Mouse (Mus musculus) ovary, adult 2 months (tissue): ENCODE data around the gene Teddm1a. TPM values are rescaled to one million over a fixed set of nuclear protein-coding genes. Genes with fewer than 3 reads are reported as not detected.

Source experiments
- polyA plus RNA-seq: library from polyadenylated mRNA; depleted of rRNA; stranded (reverse); fragments of >200 nt; gene quantifications from 2 replicates; pipeline ENCODE4 v1.2.3, GENCODE M21; 2012; rRNA removed

The Teddm1a gene
- polyA plus RNA-seq = not detected in 2 replicates

GRCm38 (mm10) chr1:153891442-153891841, at the start of gene Teddm1a:
TSS of gene Teddm1a (plus strand) at chr1:153891742.

GRCm38 (mm10) chr1:153844042-153844441, 47.5 kb upstream of the Teddm1a start, which contains the start of gene Rgsl1:
TSS of gene Rgsl1 (minus strand) at chr1:153844142.

GRCm38 (mm10) chr1:153874045-153874444, 17.5 kb upstream of the Teddm1a start, which contains the start of gene Teddm1b:
TSS of gene Teddm1b (plus strand) at chr1:153874345.

GRCm38 (mm10) chr1:153899731-153900380, 8.3 kb downstream of the Teddm1a start, which contains the start of the genes Glul and Teddm2:
TSS of gene Glul (plus strand) at chr1:153899944.
TSS of gene Teddm2 (minus strand) at chr1:153900228.

Other genes starting within 250 kb of the Teddm1a start
- 0.01 and 0.02 TPM in 2 replicates for gene Rgs8, start 238.7 kb upstream of the Teddm1a start, polyA plus RNA-seq
- gene Rgs16, start 151.4 kb upstream of the Teddm1a start, polyA plus RNA-seq = 2.5 and 3.3 TPM in 2 replicates
- 3.3 and 3.7 TPM in 2 replicates for gene Rnasel, start 142.3 kb upstream of the Teddm1a start, polyA plus RNA-seq
- gene Rgsl1, start 47.6 kb upstream of the Teddm1a start, polyA plus RNA-seq = 0.05 and 0.07 TPM in 2 replicates
- gene Teddm1b, start 17.4 kb upstream of the Teddm1a start, polyA plus RNA-seq = not detected in 2 replicates
- 223 and 245 TPM in 2 replicates for gene Glul, start 8.2 kb downstream of the Teddm1a start, polyA plus RNA-seq
- gene Teddm2, start 8.5 kb downstream of the Teddm1a start, polyA plus RNA-seq = 0.71 and 0.86 TPM in 2 replicates